Mouse (Mus musculus) testis, adult 2 months (tissue): ENCODE results near the gene Zfp37. TPM values are rescaled to one million over a fixed set of nuclear protein-coding genes. Genes with fewer than 3 reads are reported as not detected.
"Not testable (repeated sequence)": the region's sequence is repeated elsewhere in the genome, so short reads cannot be mapped to it uniquely, and the experiment has no call there.

Experiments
- H3K27ac ChIP-seq: fragments of 200-500 bp; 2 replicates; pipeline ENCODE4 v1.5.1; 2012; ENCODE audit warnings: low read depth, low read length; ENCODE audit not compliant: control insufficient read depth, insufficient read depth
- H3K27me3 ChIP-seq: fragments of 200-500 bp; 2 replicates; pipeline ENCODE4 v1.6.1; 2012; ENCODE audit warnings: mild to moderate bottlenecking, low read length, moderate library complexity; ENCODE audit not compliant: control insufficient read depth, insufficient read depth
- H3K36me3 ChIP-seq: fragments of 200-500 bp; 2 replicates; pipeline ENCODE4 v1.6.1; 2012; ENCODE audit warnings: mild to moderate bottlenecking, low read length; ENCODE audit not compliant: control insufficient read depth, insufficient read depth
- H3K4me1 ChIP-seq: fragments of 200-500 bp; 2 replicates; pipeline ENCODE4 v1.6.1; 2012; ENCODE audit warnings: low read length; ENCODE audit not compliant: control insufficient read depth, insufficient read depth
- H3K4me3 ChIP-seq: fragments of 200-500 bp; 2 replicates; pipeline ENCODE4 v1.5.1; 2012; ENCODE audit warnings: low read depth, mild to moderate bottlenecking, low read length, moderate library complexity, mixed read lengths; ENCODE audit not compliant: control insufficient read depth
- CTCF ChIP-seq: fragments of 200-500 bp; IDR thresholded peaks from 2 replicates; pipeline ENCODE4 v1.5.1; 2012; ENCODE audit warnings: low read depth, mild to moderate bottlenecking, inconsistent platforms, low read length, moderate library complexity; ENCODE audit not compliant: control insufficient read depth, insufficient read depth, insufficient replicate concordance
- POLR2A ChIP-seq: fragments of 200-500 bp; IDR thresholded peaks from 2 replicates; pipeline ENCODE4 v1.6.1; 2012; ENCODE audit warnings: low read depth, mild to moderate bottlenecking, inconsistent platforms, low read length, moderate library complexity; ENCODE audit not compliant: control insufficient read depth
- polyA plus RNA-seq: library from polyadenylated mRNA; depleted of rRNA; stranded (reverse); fragments of >200 nt; gene quantifications from 2 replicates; pipeline ENCODE4 v1.2.3, GENCODE M21; 2012

The Zfp37 gene
- polyA plus RNA-seq, 1 experiment: 59.1 TPM

GRCm38 (mm10) chr4:62267101-62267500, 36.3 kb upstream of the Zfp37 start:
- H3K4me1 ChIP-seq: no peaks in the 10 kb centered on the region
- H3K27me3 ChIP-seq: no peaks in the 10 kb centered on the region
- TF ChIP-seq CTCF (no peak), POLR2A (no peak)

GRCm38 (mm10) chr4:62266016-62266415, 35.2 kb upstream of the Zfp37 start:
- H3K4me3 ChIP-seq, H3K27ac ChIP-seq, H3K4me1 ChIP-seq, H3K36me3 ChIP-seq, H3K27me3 ChIP-seq: not testable (repeated sequence)

More at GRCm38 (mm10) chr4:62267101-62267500, 36.3 kb upstream of the Zfp37 start:
- Histone ChIP-seq H3K27ac (no peak overlapping the region), H3K4me3 (no peak overlapping the region), H3K36me3 (no peaks in the 10 kb centered on the region)

- TF ChIP-seq POLR2A: no peak
- TF ChIP-seq CTCF: no peak
- no peaks in the 10 kb centered on the region for H3K4me1 ChIP-seq
- no peak overlapping the region for H3K4me3 ChIP-seq
- H3K27ac ChIP-seq: no peak overlapping the region
- H3K27me3 ChIP-seq: no peaks in the 10 kb centered on the region
- H3K36me3 ChIP-seq: no peaks in the 10 kb centered on the region
Measured at GRCm38 (mm10) chr4:62265154-62265836, 34.4 kb upstream of the Zfp37 start.

- Histone ChIP-seq H3K4me3 (peak overlapping the region; percentile 46; the same call in 1 of the 2 replicates), H3K4me1 (no peaks in the 10 kb centered on the region), H3K36me3 (no peaks in the 10 kb centered on the region), H3K27me3 (no peaks in the 10 kb centered on the region), H3K27ac (no peak overlapping the region)
- no peak for TF ChIP-seq POLR2A
- TF ChIP-seq CTCF: no peak
Measured at GRCm38 (mm10) chr4:62263133-62263844, 32.4 kb upstream of the Zfp37 start.

GRCm38 (mm10) chr4:62262276-62262675, 31.4 kb upstream of the Zfp37 start, which contains the start of gene Slc31a2:
Gene Slc31a2, plus strand, starts transcription at chr4:62262562.
- Histone ChIP-seq H3K4me1 (no peaks in the 10 kb centered on the region), H3K27ac (no peak within 1 kb of the TSS), H3K36me3 (no peaks in the 10 kb centered on the region), H3K27me3 (no peaks in the 10 kb centered on the region), H3K4me3 (peak within 1 kb of the TSS; percentile 47)
- no peak for TF ChIP-seq CTCF
- TF ChIP-seq POLR2A: no peak

- Histone ChIP-seq H3K4me1 (no peaks in the 10 kb centered on the region), H3K4me3 (no peak overlapping the region), H3K36me3 (no peaks in the 10 kb centered on the region), H3K27ac (no peak overlapping the region), H3K27me3 (no peaks in the 10 kb centered on the region)
- TF ChIP-seq POLR2A (no peak), CTCF (no peak)
Measured at GRCm38 (mm10) chr4:62256931-62257330, 26.1 kb upstream of the Zfp37 start.

- Histone ChIP-seq H3K36me3 (no peaks in the 10 kb centered on the region), H3K27ac (no peak overlapping the region), H3K27me3 (no peaks in the 10 kb centered on the region), H3K4me1 (no peaks in the 10 kb centered on the region), H3K4me3 (no peak overlapping the region)
- TF ChIP-seq POLR2A (no peak), CTCF (no peak)
Measured at GRCm38 (mm10) chr4:62254551-62254950, 23.7 kb upstream of the Zfp37 start.
